Mouse (Mus musculus) brain, adult 10 weeks (tissue): ENCODE data around the gene Gm3646. TPM values are rescaled to one million over a fixed set of nuclear protein-coding genes. Genes with fewer than 3 reads are reported as not detected.

Experiments used
- polyA plus RNA-seq: library from polyadenylated mRNA; stranded (reverse); fragments of 350-450 nt; fragmentation: Illumina TruSeq; extraction: RNeasy Lipid Tissue Mini Kit (QIAGEN cat#74804); gene quantifications from one replicate; pipeline ENCODE4 v1.2.3, GENCODE M21; 2015; ENCODE audit warnings: low read depth, low replicate concordance

Gene Gm3646
- polyA plus RNA-seq = not detected

DNA sequence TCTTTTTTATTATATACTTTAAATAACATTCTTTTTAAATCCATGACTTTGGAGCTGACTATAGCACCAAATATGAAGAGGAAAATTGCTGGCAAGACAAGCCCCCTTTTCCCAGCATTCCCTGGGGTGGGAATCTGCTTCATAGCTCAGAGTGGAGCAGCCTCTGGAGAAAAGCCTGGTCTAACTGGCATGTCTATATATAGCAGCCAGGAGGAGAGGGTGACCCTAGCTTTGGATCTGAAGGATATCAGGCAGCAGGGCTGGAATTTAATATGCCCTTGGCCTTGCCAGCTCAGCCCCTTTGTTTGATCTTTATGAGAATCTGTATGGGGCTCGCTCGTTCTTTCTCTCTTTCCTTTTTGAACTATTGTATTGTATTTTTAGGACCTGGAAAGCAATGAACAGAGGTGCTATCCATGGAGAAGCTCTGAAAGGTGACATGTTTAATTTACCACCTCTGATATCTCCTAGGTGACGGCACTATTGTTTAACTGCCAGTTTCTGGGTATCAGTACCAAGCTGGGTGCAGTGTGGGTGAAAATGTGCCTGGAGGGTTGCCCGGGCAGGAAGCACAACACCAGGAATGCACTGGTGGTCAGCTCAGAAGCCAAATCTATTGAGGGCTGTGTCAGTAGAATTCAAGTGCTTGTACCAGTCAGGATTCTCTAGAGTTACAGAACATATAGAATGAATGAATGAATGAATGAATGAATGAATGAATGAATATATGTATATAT lies at the start of gene Gm3646:
Gm3646 (minus strand) TSS at position 90 of the 737 bp plus-strand sequence.

Other genes starting within 250 kb of the Gm3646 start
- 25.9 TPM for gene Rnf149, start 227.9 kb downstream of the Gm3646 start, polyA plus RNA-seq
- 48.2 TPM for gene Creg2, start 153.9 kb downstream of the Gm3646 start, polyA plus RNA-seq
- 0.30 TPM for gene Rfx8, start 84.3 kb downstream of the Gm3646 start, polyA plus RNA-seq
- gene Map4k4, start 95.6 kb upstream of the Gm3646 start, polyA plus RNA-seq = 88.9 TPM